Mouse (Mus musculus): ENCODE results near the gene Gskip.

The Gskip gene

DNA sequence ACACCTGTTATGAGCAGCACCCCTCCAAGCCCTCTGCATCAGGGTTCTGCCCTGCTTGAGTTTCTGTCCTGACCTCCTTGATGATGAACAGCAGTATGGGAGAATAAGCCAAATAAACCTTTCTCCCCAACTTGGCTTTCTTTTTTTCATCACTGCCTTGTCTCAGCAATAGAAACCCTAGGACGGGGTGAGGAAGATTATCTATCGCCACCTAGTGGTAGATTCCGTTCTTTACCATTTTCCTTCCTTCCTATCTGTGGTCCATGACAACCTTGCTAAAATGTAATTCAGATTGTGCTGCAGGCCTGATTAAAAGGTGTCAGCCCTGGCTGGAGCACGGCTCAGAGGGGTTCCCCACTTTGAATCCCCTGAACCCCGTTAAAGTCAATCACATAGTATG is 38.0 kb downstream of the Gskip start:
- peak; percentile 50 for DNase-seq (ENCODE audit: extremely low spot score)

DNA sequence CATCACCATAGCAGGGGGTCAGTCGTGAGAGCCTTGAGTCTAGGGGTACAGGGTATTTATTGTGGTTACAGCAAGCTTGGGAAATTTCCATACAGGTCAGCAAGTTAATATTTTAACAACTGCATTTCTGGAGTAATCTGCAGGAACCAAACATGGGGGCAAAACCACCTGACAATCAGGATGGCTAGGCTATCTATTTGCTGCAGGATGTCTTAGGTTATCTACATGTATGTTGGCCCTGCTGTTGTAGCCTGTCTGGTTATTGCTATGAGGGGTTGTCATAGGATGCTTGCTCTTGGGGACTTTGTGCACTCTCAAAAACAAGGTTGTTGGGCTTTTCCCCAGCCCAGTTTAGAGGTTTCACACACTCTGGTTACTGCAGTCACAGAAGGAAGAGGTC is 40.0 kb downstream of the Gskip start:
- DNase-seq (ENCODE audit: extremely low spot score), result no peak

DNA sequence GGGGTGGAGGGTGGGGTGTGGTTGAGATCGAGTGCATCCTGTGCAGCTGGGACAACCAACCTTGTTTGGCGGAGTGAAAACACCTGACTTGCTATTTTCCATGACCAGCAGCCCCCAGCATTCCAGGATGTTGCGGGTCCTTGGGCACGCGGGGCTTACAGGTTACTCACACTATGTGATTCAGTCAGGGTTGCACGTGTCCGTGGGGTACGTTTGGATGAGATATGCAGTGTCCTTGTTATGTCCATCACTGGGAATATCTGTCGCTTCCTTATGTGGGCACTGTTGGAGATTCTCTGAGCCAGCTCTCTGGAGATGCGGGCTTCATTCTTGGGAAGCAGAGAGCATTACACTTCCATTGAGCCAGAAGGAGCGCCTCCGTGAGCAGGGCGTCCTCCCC is 41.1 kb downstream of the Gskip start:
- DNase-seq (ENCODE audit: extremely low spot score), result no peak

DNA sequence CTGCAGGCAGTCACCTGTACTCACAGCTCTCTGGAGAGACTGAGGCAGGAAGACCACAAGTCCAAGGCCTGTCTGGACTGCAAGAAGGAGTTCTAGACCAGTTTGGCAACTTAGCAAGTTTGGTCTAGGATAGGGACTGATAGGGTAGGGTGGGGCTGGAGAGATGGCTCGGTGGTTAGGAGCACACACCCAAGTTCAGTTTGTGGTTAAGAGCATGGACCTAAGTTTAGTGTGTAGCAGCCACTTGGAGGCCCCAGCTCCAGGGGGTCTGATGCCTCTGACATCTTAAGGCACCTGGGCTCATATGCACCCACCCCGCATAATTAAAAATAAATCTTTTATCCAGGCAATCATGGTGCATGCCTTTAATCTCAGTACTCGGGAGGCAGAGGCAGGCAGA is 42.6 kb downstream of the Gskip start:
- DNase-seq (ENCODE audit: extremely low spot score), result no peak

DNA sequence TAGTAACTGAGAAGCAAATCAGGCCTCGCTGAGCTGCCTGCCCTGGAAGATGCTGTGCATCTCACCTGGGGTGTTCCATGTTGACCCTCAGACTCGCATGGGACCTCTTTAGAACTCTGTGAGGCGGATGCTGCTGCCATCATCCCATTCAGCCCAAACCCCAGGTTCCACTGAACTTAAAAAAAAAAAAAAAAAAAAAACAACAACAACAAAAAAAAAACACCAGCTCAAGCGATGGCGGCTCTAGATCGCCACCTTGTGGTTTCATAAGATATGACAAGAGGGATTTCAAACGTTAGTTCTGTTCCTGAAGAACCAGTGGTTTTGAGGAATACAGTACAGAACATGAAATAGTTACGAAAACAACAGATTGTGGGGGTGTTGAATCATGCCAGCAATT is 43.3 kb downstream of the Gskip start:
- peak; percentile 28 for DNase-seq (ENCODE audit: extremely low spot score)

DNA sequence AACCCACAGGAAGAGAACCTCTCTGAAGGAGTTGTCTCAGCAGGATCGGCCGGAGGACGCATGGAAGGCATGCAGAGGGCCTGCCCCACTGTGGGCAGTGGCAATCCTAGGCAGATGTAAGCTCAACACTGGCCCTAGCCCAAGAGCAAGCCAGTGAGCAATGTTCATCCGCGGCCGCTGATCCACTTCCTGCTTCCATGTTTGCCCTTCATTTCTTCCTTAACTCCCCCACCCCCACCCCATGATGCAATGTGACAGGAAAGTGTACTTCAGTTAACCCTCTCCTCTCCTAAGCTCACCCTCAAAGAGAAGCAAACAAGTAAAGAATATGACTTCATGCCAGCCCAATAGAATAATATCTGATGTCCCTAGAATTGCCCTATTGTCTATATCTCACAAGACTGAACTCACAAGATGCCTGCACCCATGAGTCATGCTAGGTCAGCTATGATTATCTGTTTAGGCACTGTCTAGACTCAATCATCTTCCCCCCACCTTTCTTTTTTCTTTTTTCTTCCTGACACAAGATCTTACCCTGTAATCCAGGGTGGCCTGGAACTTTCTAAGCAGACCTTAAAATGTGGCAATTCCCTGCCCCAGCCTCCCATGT is 46.3 kb downstream of the Gskip start:
- DNase-seq (ENCODE audit: extremely low spot score), result no peak

DNA sequence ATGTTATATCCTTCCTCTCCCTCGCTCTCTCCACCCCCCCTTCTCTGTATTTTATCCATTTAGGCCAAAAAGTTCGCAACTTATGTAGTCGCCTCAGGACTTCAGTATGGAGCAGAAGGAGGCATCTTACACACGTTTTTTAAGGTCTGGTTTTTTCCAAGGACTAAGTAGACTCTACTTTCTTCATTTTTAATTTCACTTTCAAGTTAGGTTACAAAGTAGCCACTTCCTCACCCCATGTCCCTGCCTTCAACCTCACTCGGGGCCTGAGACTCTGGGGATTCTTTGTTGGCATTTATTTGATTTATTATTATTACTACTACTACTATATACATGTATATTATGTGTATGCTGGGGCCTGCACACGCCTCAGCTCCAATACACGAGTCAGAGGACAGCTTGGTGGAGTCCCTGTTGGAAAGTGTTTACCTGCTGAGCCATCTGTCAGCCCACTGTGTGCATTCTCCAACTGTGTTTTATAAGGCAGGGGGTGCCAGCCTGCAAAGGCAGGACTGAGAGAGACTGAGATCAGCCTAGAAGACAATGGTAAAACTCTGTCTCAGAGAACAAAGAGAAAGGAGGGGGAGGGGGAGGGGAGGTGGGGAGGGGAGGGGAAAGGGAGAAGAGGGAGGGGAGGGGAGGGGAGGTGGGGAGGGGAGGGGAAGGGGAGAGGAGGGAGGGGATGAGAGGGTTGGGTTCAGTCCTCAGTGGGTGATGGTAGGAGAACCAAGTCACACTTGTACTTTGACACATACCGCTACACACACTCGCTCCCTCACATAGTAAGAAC is 48.9 kb downstream of the Gskip start:
- no peak for DNase-seq (ENCODE audit: extremely low spot score)

DNA sequence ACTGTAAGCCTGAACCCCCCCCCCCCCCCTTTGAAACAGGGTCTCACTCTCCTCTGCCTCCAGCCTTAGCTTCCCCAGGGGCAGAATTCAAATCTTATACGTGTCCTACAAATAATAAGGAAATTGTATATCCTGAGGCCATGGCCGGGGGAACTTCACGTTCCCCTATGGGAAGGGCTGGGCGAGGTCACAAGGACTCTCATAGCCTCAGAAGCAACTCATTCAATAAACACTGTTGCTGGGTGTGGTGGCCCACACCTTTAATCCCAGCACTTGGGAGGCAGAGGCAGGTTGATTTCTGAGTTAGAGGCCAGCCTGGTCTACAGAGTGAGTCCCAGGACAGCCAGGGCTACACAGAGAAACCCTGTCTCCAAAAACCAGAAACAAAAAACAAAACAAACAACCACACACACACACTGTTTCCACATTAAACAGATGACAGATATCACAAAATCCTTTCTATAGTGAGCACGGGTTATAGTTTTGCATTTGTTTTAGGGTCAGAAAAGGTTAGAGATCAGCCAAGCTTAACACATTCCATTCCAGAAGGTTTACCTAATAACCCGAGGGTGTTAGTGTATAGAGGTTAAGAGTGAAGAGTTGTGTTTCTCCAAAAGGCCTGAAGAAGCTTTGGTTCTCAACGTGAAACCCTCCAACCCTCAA is 50.7 kb downstream of the Gskip start:
- no peak for DNase-seq (ENCODE audit: extremely low spot score)

DNA sequence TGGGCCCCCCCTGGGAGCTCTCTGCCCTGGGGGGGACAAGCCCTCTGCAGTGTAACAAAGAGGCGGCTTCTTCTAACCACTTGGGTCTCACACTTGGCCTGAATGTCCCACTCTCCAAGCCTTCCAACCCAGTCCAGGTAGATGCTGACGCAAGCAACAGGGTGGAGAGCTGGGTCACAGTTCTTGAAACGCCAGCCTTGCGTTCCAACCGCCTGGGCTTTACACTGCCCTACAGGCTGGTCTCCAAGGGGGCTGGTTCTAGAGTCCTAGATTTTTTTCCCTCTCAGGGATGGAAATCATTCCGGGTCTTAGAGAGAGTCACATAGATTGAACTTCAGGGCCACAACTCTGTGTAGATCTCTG is 51.2 kb downstream of the Gskip start:
- DNase-seq (ENCODE audit: extremely low spot score), result no peak

DNA sequence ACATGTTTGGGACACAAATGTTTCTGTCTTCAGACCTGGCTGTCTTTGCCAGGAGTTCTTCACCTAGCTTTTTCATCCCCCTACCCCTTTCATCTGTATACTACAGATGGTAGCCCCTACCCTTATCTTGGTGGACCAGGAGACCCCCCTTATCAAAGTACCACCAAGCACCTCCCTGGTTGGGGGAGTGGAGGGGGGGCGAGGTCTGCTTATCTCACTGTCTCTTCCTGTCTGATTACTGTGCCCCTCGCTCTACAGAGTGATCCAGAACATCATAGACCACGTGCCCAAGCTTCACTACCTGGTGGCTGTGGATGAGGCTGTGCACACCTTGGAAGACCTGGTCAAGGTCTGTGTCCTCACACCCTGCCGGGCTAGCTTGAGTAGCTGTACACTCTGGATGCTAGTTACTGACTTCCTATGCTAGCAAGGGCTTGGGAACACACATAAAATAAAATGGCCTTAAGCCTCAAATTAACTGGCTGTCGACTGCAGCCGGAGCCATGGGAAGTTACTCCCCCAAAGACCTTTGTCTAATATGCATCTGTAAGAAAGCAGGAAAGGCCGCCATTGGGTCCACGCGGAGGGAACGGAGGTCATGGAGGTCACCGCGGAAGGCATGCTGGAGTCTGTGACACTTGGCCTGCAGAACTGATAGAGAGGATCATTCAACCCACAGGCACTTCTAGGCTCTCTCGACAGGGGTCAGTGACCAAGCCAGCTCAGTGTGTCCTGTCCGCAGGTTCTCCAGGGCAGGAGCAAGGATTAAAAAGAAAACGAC is 53.9 kb downstream of the Gskip start:
- DNase-seq (ENCODE audit: extremely low spot score), result peak; percentile 25

DNA sequence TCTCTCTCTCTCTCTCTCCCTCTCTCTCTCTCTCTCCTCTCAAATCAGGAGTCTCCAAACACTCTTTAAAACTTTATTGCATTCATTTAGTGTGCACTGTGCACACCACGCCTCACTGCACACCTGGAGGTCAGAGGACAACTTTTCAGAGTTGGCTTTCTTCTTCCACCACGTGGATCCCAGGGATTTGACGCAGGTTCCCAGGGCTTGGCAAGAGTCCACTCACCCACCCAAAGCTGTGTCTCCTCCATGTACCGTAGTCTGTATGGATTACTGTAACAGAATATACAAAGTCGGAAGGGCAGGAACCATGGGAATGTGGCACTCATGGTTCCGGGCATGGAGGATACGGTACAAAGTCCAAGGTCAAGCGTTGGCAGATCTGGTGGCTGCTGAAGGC is 55.0 kb downstream of the Gskip start:
- no peak for DNase-seq (ENCODE audit: extremely low spot score)

DNA sequence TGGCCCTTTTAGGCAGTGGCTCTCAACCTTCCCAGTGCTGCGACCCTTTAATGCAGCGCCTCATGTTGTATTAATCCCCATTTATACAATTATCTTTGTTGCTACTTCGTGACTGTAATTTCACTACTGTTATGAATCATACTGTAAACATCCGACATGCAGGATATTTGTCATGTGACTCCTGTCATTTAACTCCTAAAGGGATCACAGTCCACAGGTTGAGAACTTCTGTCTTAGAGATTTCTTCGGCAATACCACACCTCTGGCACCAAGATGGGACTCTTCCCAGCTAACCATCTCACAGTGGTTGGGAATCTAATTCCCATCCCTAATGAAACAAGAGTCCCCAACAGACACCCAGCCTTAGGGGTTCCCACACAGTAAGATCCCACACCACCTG is 63.5 kb downstream of the Gskip start:
- DNase-seq (ENCODE audit: extremely low spot score), result no peak
